Mouse (Mus musculus): ENCODE measurements at regions not wholly inside any gene's neighbourhood (a gene's known extent, or its start where the extent isn't known, plus 50 kb on each side); places are given as distances from the start of the nearest gene placed in this dataset.

- no peak for DNase-seq (ENCODE audit: low spot score)
- no peak overlapping the region for H3K27ac ChIP-seq (ENCODE audit: low read depth, low read length)
These were observed 388.2 kb downstream of the Setd4 start for GRCm38 (mm10) chr16:93215630-93216029.

GRCm38 (mm10) chr16:93213618-93214017, 387.7 kb upstream of the Runx1 start:
- H3K27me3 ChIP-seq (ENCODE audit: control insufficient read depth, insufficient read depth, low read length): no peaks in the 10 kb centered on the region
- 90% methylated on average over 6 of the region's 6 CpGs for WGBS
- H3K4me2 ChIP-seq (ENCODE audit: low read depth): no peak overlapping the region

More at GRCm38 (mm10) chr16:93215630-93216029, 388.2 kb downstream of the Setd4 start:
- WGBS: 82% methylated on average over 4 of the region's 4 CpGs
- Histone ChIP-seq H3K4me3 (ENCODE audit: low read depth, low read length) (no peak overlapping the region), H3K9me3 (ENCODE audit: control insufficient read depth, low read length) (no peaks in the 10 kb centered on the region), H3K4me2 (ENCODE audit: low read depth) (no peak overlapping the region), H3K4me1 (ENCODE audit: control insufficient read depth, insufficient read depth, low read length) (no peaks in the 10 kb centered on the region), H3K9ac (ENCODE audit: low read length) (no peak overlapping the region), H3K36me3 (ENCODE audit: control insufficient read depth, insufficient read depth, low read length) (no peaks in the 10 kb centered on the region), H3K27me3 (ENCODE audit: control insufficient read depth, insufficient read depth, low read length) (no peaks in the 10 kb centered on the region)
- ATAC-seq (ENCODE audit: insufficient read depth, low FRiP score, low TSS enrichment): no peak

GRCm38 (mm10) chr16:93207675-93208074, 381.7 kb upstream of the Runx1 start:
- no peaks in the 10 kb centered on the region for H3K36me3 ChIP-seq (ENCODE audit: control insufficient read depth, insufficient read depth, low read length)
- no peaks in the 10 kb centered on the region for H3K27me3 ChIP-seq (ENCODE audit: control insufficient read depth, insufficient read depth, low read length)
- H3K27ac ChIP-seq (ENCODE audit: low read depth, low read length): no peak overlapping the region
- H3K4me2 ChIP-seq (ENCODE audit: low read depth): no peak overlapping the region
- H3K4me1 ChIP-seq (ENCODE audit: control insufficient read depth, insufficient read depth, low read length): no peaks in the 10 kb centered on the region
- H3K9me3 ChIP-seq (ENCODE audit: control insufficient read depth, low read length): no peaks in the 10 kb centered on the region
- no peak for DNase-seq (ENCODE audit: low spot score)
- H3K4me3 ChIP-seq (ENCODE audit: low read depth, low read length): no peak overlapping the region
- no peak for ATAC-seq (ENCODE audit: insufficient read depth, low FRiP score, low TSS enrichment)
- 93% methylated on average over 3 of the region's 3 CpGs for WGBS
- H3K9ac ChIP-seq (ENCODE audit: low read length): no peak overlapping the region

More at GRCm38 (mm10) chr16:93213618-93214017, 387.7 kb upstream of the Runx1 start:
- DNase-seq (ENCODE audit: low spot score) (no peak), ATAC-seq (ENCODE audit: insufficient read depth, low FRiP score, low TSS enrichment) (no peak)
- H3K36me3 ChIP-seq (ENCODE audit: control insufficient read depth, insufficient read depth, low read length): no peaks in the 10 kb centered on the region
- no peak overlapping the region for H3K27ac ChIP-seq (ENCODE audit: low read depth, low read length)
- H3K9me3 ChIP-seq (ENCODE audit: control insufficient read depth, low read length): no peaks in the 10 kb centered on the region
- no peaks in the 10 kb centered on the region for H3K4me1 ChIP-seq (ENCODE audit: control insufficient read depth, insufficient read depth, low read length)
- H3K9ac ChIP-seq (ENCODE audit: low read length): no peak overlapping the region
- no peak overlapping the region for H3K4me3 ChIP-seq (ENCODE audit: low read depth, low read length)

GRCm38 (mm10) chr16:93207217-93207616, 381.3 kb upstream of the Runx1 start:
- no peak overlapping the region for H3K4me3 ChIP-seq (ENCODE audit: low read depth, low read length)
- WGBS: 92% methylated on average over 5 of the region's 5 CpGs
- no peaks in the 10 kb centered on the region for H3K9me3 ChIP-seq (ENCODE audit: control insufficient read depth, low read length)
- H3K9ac ChIP-seq (ENCODE audit: low read length): no peak overlapping the region
- H3K27me3 ChIP-seq (ENCODE audit: control insufficient read depth, insufficient read depth, low read length): no peaks in the 10 kb centered on the region
- ATAC-seq (ENCODE audit: insufficient read depth, low FRiP score, low TSS enrichment): no peak
- no peaks in the 10 kb centered on the region for H3K4me1 ChIP-seq (ENCODE audit: control insufficient read depth, insufficient read depth, low read length)
- no peaks in the 10 kb centered on the region for H3K36me3 ChIP-seq (ENCODE audit: control insufficient read depth, insufficient read depth, low read length)
- no peak for DNase-seq (ENCODE audit: low spot score)
- no peak overlapping the region for H3K27ac ChIP-seq (ENCODE audit: low read depth, low read length)
- H3K4me2 ChIP-seq (ENCODE audit: low read depth): no peak overlapping the region

GRCm38 (mm10) chr16:93206325-93206724, 380.4 kb upstream of the Runx1 start:
- H3K9ac ChIP-seq (ENCODE audit: low read length): no peak overlapping the region
- ATAC-seq (ENCODE audit: insufficient read depth, low FRiP score, low TSS enrichment): no peak
- 90% methylated on average over 4 of the region's 4 CpGs for WGBS
- H3K27me3 ChIP-seq (ENCODE audit: control insufficient read depth, insufficient read depth, low read length): no peaks in the 10 kb centered on the region
- H3K4me2 ChIP-seq (ENCODE audit: low read depth): no peak overlapping the region
- no peak overlapping the region for H3K27ac ChIP-seq (ENCODE audit: low read depth, low read length)
- H3K36me3 ChIP-seq (ENCODE audit: control insufficient read depth, insufficient read depth, low read length): no peaks in the 10 kb centered on the region
- no peak overlapping the region for H3K4me3 ChIP-seq (ENCODE audit: low read depth, low read length)
- DNase-seq (ENCODE audit: low spot score): no peak
- no peaks in the 10 kb centered on the region for H3K4me1 ChIP-seq (ENCODE audit: control insufficient read depth, insufficient read depth, low read length)
- no peaks in the 10 kb centered on the region for H3K9me3 ChIP-seq (ENCODE audit: control insufficient read depth, low read length)

- no peak for DNase-seq (ENCODE audit: low spot score)
- Histone ChIP-seq H3K36me3 (ENCODE audit: control insufficient read depth, insufficient read depth, low read length) (no peaks in the 10 kb centered on the region), H3K4me2 (ENCODE audit: low read depth) (no peak overlapping the region), H3K27me3 (ENCODE audit: control insufficient read depth, insufficient read depth, low read length) (no peaks in the 10 kb centered on the region), H3K9ac (ENCODE audit: low read length) (no peak overlapping the region), H3K9me3 (ENCODE audit: control insufficient read depth, low read length) (no peaks in the 10 kb centered on the region), H3K27ac (ENCODE audit: low read depth, low read length) (no peak overlapping the region), H3K4me3 (ENCODE audit: low read depth, low read length) (no peak overlapping the region), H3K4me1 (ENCODE audit: control insufficient read depth, insufficient read depth, low read length) (no peaks in the 10 kb centered on the region)
- no peak for ATAC-seq (ENCODE audit: insufficient read depth, low FRiP score, low TSS enrichment)
- whole genome bisulfite sequencing: 78% methylated on average over 4 of the region's 4 CpGs
These were observed 378.7 kb upstream of the Runx1 start for GRCm38 (mm10) chr16:93204601-93205000.

GRCm38 (mm10) chr16:93202591-93202990, 376.6 kb upstream of the Runx1 start:
- Histone ChIP-seq H3K9me3 (ENCODE audit: control insufficient read depth, low read length) (no peaks in the 10 kb centered on the region), H3K4me1 (ENCODE audit: control insufficient read depth, insufficient read depth, low read length) (no peaks in the 10 kb centered on the region), H3K9ac (ENCODE audit: low read length) (no peak overlapping the region), H3K27me3 (ENCODE audit: control insufficient read depth, insufficient read depth, low read length) (no peaks in the 10 kb centered on the region), H3K4me2 (ENCODE audit: low read depth) (no peak overlapping the region), H3K27ac (ENCODE audit: low read depth, low read length) (no peak overlapping the region), H3K36me3 (ENCODE audit: control insufficient read depth, insufficient read depth, low read length) (no peaks in the 10 kb centered on the region), H3K4me3 (ENCODE audit: low read depth, low read length) (no peak overlapping the region)
- DNase-seq (ENCODE audit: low spot score) (no peak), ATAC-seq (ENCODE audit: insufficient read depth, low FRiP score, low TSS enrichment) (no peak)

- DNase-seq (ENCODE audit: low spot score): no peak
- H3K27me3 ChIP-seq (ENCODE audit: control insufficient read depth, insufficient read depth, low read length): no peaks in the 10 kb centered on the region
- no peak overlapping the region for H3K4me3 ChIP-seq (ENCODE audit: low read depth, low read length)
- no peaks in the 10 kb centered on the region for H3K9me3 ChIP-seq (ENCODE audit: control insufficient read depth, low read length)
- no peak for ATAC-seq (ENCODE audit: insufficient read depth, low FRiP score, low TSS enrichment)
- H3K4me1 ChIP-seq (ENCODE audit: control insufficient read depth, insufficient read depth, low read length): no peaks in the 10 kb centered on the region
- H3K9ac ChIP-seq (ENCODE audit: low read length): no peak overlapping the region
- 93% methylated on average over 8 of the region's 8 CpGs for WGBS
- H3K27ac ChIP-seq (ENCODE audit: low read depth, low read length): no peak overlapping the region
- no peaks in the 10 kb centered on the region for H3K36me3 ChIP-seq (ENCODE audit: control insufficient read depth, insufficient read depth, low read length)
- no peak overlapping the region for H3K4me2 ChIP-seq (ENCODE audit: low read depth)
These were observed 371.4 kb upstream of the Runx1 start for GRCm38 (mm10) chr16:93197300-93197699.

- Histone ChIP-seq H3K27me3 (ENCODE audit: control insufficient read depth, insufficient read depth, low read length) (no peaks in the 10 kb centered on the region), H3K9me3 (ENCODE audit: control insufficient read depth, low read length) (no peaks in the 10 kb centered on the region), H3K36me3 (ENCODE audit: control insufficient read depth, insufficient read depth, low read length) (no peaks in the 10 kb centered on the region), H3K4me1 (ENCODE audit: control insufficient read depth, insufficient read depth, low read length) (no peaks in the 10 kb centered on the region), H3K9ac (ENCODE audit: low read length) (no peak overlapping the region), H3K4me3 (ENCODE audit: low read depth, low read length) (no peak overlapping the region), H3K27ac (ENCODE audit: low read depth, low read length) (no peak overlapping the region), H3K4me2 (ENCODE audit: low read depth) (no peak overlapping the region)
- 76% methylated on average over 7 of the region's 7 CpGs for WGBS
- DNase-seq (ENCODE audit: low spot score): no peak
- ATAC-seq (ENCODE audit: insufficient read depth, low FRiP score, low TSS enrichment): no peak
These were observed 368.1 kb upstream of the Runx1 start for GRCm38 (mm10) chr16:93193921-93194481.
